Mouse (Mus musculus) kidney, embryonic 16.5 days (tissue): ENCODE data around the gene Il17rc. TPM values are rescaled to one million over a fixed set of nuclear protein-coding genes. Genes with fewer than 3 reads are reported as not detected.
A peak's percentile ranks its signal among the peaks of the same experiment; 100 is the strongest.

Source experiments
- ATAC-seq: fragments of 200-750 bp; cut with Nextera tagmentation; 2 replicates; pipeline ENCODE4 v1.8.0; 2017; ENCODE audit warnings: moderate TSS enrichment; ENCODE audit not compliant: low FRiP score, low TSS enrichment
- H3K27ac ChIP-seq: fragments of 300-500 bp; sonication (generic); 2 replicates; pipeline ENCODE4 v1.5.1; 2014; ENCODE audit warnings: low read length
- H3K27me3 ChIP-seq: fragments of 300-500 bp; sonication (generic); 2 replicates; pipeline ENCODE4 v1.6.1; 2014; ENCODE audit warnings: low read length, control low read depth, mixed read lengths; ENCODE audit not compliant: insufficient read depth
- H3K36me3 ChIP-seq: fragments of 300-500 bp; sonication (generic); 2 replicates; pipeline ENCODE4 v1.6.1; 2014; ENCODE audit warnings: low read length, control low read depth, mixed read lengths; ENCODE audit not compliant: insufficient read depth
- H3K4me1 ChIP-seq: fragments of 300-500 bp; sonication (generic); 2 replicates; pipeline ENCODE4 v1.6.1; 2014; ENCODE audit warnings: low read length, control low read depth, mixed read lengths; ENCODE audit not compliant: insufficient read depth
- H3K4me2 ChIP-seq: fragments of 300-500 bp; sonication (generic); replicated peaks from 2 replicates; pipeline ENCODE4 v1.6.1; 2014; ENCODE audit warnings: low read depth, low read length
- H3K4me3 ChIP-seq: fragments of 300-500 bp; sonication (generic); 2 replicates; pipeline ENCODE4 v1.5.1; 2014; ENCODE audit warnings: mild to moderate bottlenecking, low read length
- H3K9ac ChIP-seq: fragments of 300-500 bp; sonication (generic); replicated peaks from 2 replicates; pipeline ENCODE4 v1.6.1; 2014; ENCODE audit warnings: low read length
- H3K9me3 ChIP-seq: fragments of 300-500 bp; sonication (generic); 2 replicates; pipeline ENCODE4 v1.6.1; 2016; ENCODE audit warnings: low read length, control low read depth
- WGBS: fragments of 180-500 bp; shearing (Covaris S2); extraction: QIAGEN DNeasy Blood & Tissue Kit; methylation state at CpG from one replicate; pipeline ENCODE4 v1.1.7; 2014; 5-methylcytosine and 5-hydroxymethylcytosine counted together
- polyA plus RNA-seq: library from polyadenylated mRNA; unstranded; fragments of >200 nt; fragmentation: Nextera tagmentation; extraction: Ambion mirVana; gene quantifications from 2 replicates; pipeline ENCODE4 v1.2.1, GENCODE M21; 2015

The Il17rc gene
- polyA plus RNA-seq, 1 experiment from 2014 or later: 31.0 TPM

DNA sequence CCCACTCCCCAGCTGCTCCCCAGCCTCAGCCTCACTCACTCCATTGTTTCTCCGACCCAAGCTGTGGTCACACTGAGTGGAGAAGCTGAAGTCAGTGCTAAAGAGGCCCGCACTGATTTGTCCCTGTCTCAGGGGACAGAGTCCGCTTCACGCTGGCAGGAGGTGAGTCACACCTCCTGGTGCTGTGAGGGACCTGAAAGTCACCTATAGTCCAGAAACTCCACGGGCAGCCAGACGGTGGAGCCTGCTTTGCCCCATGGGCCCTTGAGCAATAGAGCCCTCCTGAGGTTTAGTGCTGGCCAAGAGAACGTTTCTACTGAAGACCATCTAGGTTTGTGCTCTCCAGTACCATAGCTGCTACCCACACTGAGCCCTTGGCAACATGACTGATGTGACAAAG, 36.5 kb upstream of the Il17rc start:
- H3K27me3 ChIP-seq: no peaks in the 10 kb centered on the region
- H3K27ac ChIP-seq: no peak overlapping the region
- no peak for ATAC-seq
- 77% methylated on average over 7 of the region's 7 CpGs for WGBS
- no peak overlapping the region for H3K9ac ChIP-seq
- H3K36me3 ChIP-seq: no peaks in the 10 kb centered on the region
- no peak overlapping the region for H3K4me2 ChIP-seq
- no peaks in the 10 kb centered on the region for H3K4me1 ChIP-seq
- H3K4me3 ChIP-seq: no peak overlapping the region
- no peaks in the 10 kb centered on the region for H3K9me3 ChIP-seq

DNA sequence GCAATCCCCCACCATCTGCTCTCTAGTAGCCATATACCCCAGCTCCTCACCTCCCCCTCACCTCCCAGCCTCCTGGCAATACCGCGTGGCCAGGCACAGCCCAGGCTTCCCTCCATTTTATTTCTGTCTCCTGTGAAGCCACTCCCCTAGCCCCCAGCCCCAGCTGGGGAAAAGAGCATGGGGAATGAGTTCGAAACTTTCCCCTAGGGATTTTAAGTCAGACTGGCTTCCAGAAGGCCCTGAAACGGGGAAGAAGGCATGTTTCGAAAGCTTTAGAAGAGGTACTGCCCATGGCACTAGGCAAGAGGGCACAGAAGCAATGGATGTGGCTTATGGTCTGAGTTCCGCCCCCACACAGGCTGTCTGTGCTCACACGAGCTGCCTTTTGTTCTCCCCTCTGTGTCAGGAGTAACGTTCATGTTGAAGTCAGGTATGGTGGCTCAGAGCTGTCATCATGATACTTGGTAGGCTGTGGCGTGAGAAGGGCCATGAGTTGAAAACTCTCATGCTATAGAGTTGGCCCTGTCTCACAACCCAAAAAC, 35.5 kb upstream of the Il17rc start, which contains the start of gene Cidec:
Cidec (minus strand) TSS at position 97 of the 542 bp plus-strand sequence.
- WGBS: 71% methylated on average over 9 of the region's 9 CpGs
- no peak within 1 kb of the TSS for H3K27ac ChIP-seq
- ATAC-seq: no peak
- no peaks in the 10 kb centered on the region for H3K4me1 ChIP-seq
- H3K9me3 ChIP-seq: no peaks in the 10 kb centered on the region
- H3K4me2 ChIP-seq: no peak within 1 kb of the TSS
- H3K9ac ChIP-seq: no peak within 1 kb of the TSS
- no peaks in the 10 kb centered on the region for H3K27me3 ChIP-seq
- no peak within 1 kb of the TSS for H3K4me3 ChIP-seq
- no peaks in the 10 kb centered on the region for H3K36me3 ChIP-seq

DNA sequence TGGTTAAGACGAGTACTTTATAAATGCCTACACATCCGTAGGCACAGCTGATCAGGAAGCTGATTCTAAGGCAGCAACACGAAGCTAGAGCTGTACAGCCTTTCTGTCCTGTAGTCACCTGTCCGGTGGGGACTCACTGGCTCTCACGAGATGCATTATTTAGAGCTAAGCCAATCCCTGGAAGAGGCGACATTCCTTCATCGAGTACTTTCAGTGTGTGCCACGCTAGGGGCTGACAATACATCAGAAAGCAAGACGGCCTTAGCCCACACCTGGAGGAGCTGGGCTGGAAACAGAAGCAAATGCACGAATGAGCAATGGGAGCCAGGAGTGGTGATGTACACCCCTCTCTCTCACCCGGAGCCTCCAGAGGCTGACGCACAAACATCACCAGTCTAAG, 34.1 kb upstream of the Il17rc start:
- no peaks in the 10 kb centered on the region for H3K9me3 ChIP-seq
- H3K4me1 ChIP-seq: no peaks in the 10 kb centered on the region
- H3K4me2 ChIP-seq: no peak overlapping the region
- no peak overlapping the region for H3K27ac ChIP-seq
- no peak overlapping the region for H3K4me3 ChIP-seq
- WGBS: 72% methylated on average over 12 of the region's 12 CpGs
- no peaks in the 10 kb centered on the region for H3K36me3 ChIP-seq
- ATAC-seq: no peak
- no peak overlapping the region for H3K9ac ChIP-seq
- H3K27me3 ChIP-seq: no peaks in the 10 kb centered on the region

DNA sequence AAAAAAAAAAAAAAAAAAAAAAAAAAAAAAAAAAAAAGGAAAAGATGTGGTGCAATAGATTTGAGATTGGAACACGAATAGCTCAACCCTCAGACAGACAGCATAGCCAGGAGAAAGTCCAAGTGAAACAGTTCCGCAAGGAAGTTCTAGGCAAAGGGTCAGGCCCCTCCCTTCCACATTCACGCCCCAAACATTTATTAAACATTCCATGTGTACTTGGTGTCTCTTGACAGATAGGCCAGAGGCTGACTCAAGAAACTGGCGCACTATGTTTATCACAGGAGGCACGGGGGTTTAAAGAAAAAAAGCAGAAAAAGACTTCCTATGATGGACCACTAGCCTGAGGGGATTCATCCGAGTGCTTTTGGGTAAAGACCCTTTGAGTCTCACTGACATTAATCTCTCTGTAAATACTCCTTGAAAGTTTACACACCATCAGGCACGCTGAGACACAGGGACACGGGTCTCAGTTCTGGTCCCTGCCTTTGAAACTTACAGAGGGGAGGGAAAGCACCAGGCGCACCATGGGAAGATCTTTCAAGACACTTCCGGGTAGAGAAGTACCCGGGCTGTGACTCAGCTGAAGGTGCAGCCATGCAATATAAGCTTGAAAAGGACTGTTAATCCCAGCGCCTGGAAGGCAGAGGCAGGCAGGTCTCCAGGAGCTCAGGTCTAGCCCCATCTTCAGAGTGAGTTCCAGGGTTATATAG, 32.4 kb upstream of the Il17rc start:
- Histone ChIP-seq H3K36me3 (no peaks in the 10 kb centered on the region), H3K27ac (no peak overlapping the region), H3K27me3 (no peaks in the 10 kb centered on the region), H3K4me3 (no peak overlapping the region), H3K4me1 (peaks cover 9% of the 10 kb centered on the region), H3K9me3 (no peaks in the 10 kb centered on the region), H3K4me2 (no peak overlapping the region), H3K9ac (no peak overlapping the region)
- ATAC-seq: no peak
- WGBS: 58% methylated on average over 12 of the region's 12 CpGs

DNA sequence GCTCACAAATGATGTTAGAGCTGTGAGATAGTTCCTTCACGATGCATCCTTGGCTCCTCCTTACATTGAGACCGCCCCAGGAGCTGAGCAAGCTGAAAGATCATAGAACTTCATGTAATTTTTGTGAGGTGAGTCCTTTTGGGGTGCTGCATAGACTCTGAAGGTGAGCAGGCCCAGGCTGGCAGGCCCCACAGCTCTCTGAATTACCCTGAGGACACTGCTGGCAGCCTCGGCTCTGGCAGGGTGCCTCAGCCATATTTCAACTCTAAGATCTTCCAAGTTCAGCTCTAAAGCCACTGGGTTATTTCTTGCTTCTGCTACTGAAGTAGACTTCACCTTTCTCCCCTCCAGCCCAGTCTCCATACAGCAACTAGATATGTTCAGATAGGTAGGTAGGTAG, 30.5 kb upstream of the Il17rc start:
- 85% methylated on average over 3 of the region's 3 CpGs for WGBS
- H3K4me2 ChIP-seq: no peak overlapping the region
- no peaks in the 10 kb centered on the region for H3K36me3 ChIP-seq
- no peaks in the 10 kb centered on the region for H3K27me3 ChIP-seq
- no peaks in the 10 kb centered on the region for H3K9me3 ChIP-seq
- H3K27ac ChIP-seq: no peak overlapping the region
- H3K9ac ChIP-seq: no peak overlapping the region
- no peak for ATAC-seq
- peaks cover 17% of the 10 kb centered on the region for H3K4me1 ChIP-seq
- H3K4me3 ChIP-seq: no peak overlapping the region

DNA sequence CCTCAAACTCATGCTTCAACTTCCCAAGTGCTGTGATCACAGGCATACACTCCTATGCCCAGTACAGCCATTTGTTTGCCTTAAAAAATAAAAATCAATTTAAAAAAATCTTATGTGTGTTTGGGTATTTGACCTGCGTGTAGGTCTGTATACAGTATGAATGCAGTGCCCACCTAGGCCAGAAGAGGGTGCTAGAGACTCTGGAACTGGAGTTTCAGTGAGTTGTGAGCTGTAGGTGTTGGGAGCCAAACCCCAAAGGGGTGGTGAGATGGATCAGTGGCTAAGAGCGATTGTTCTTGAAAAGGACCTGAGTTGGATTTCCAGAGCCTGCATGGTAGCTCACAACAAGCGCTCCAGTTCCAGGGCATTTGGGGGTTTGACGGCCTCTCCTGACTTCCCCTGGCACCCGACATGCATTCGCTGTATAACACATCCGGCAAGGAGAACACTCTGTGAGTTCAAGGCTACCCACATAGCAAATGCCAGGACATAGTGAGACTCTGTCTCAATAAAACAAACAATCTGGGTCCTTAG, 30.0 kb upstream of the Il17rc start:
- H3K9me3 ChIP-seq: no peaks in the 10 kb centered on the region
- no peak overlapping the region for H3K4me3 ChIP-seq
- H3K27me3 ChIP-seq: no peaks in the 10 kb centered on the region
- H3K9ac ChIP-seq: no peak overlapping the region
- H3K4me1 ChIP-seq: peaks cover 19% of the 10 kb centered on the region
- H3K27ac ChIP-seq: no peak overlapping the region
- no peak overlapping the region for H3K4me2 ChIP-seq
- no peaks in the 10 kb centered on the region for H3K36me3 ChIP-seq
- ATAC-seq: no peak; the same call in 1 of the 2 replicates
- 55% methylated on average over 7 of the region's 7 CpGs for WGBS

DNA sequence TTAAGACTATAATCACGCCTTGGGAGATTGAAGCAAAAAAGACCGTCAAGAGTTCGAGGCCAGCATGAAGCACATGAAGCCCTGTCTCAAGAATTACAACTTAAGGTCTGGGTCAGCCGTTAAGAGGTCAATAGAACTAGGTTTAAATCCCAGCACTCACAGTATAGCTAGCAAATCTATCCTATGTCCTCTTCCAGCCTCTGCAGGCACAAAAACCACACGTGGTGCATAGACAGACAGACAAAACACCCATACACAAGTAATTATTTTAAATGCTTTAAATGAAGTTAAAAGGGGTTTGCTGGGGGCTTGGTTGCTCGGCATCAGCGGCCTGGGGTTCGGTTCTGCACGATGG, 29.2 kb upstream of the Il17rc start:
- Histone ChIP-seq H3K4me2 (peak overlapping the region; percentile 84), H3K9ac (peak overlapping the region; percentile 96), H3K4me3 (peak overlapping the region; percentile 93), H3K4me1 (peaks cover 19% of the 10 kb centered on the region), H3K9me3 (no peaks in the 10 kb centered on the region), H3K36me3 (peaks cover 4% of the 10 kb centered on the region), H3K27me3 (no peaks in the 10 kb centered on the region), H3K27ac (peak overlapping the region; percentile 69)
- ATAC-seq: no peak
- WGBS: 38% methylated on average over 9 of the region's 9 CpGs

DNA sequence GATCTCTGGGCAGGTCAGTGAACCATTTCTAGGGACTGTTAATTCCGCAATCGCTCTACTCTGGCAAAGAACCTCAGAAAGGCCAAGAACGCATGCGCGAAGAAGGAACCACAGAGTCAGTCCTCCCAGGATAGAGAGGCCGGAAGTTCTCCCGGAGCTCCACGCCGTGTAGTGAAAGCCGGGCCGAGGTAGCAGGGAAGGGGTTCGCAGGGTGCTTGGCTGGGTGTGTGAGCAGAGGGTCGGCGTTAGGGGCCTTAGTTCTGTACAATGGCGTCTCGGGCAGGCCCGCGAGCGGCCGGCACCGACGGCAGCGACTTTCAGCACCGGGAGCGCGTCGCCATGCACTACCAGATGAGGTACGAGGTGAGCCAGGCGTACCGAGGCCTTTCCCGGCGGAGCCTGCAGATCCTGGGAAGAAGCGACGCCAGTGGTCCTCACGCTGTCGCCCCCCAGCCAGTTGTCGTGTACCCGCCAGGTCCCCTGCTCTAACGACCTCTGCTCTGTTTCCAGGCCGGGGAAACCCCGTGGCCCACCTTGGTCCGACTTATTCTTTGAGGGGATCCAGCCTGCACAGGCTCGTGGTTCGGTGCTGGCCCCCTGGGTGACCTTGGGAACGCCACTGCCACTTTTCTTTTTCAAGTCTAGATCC, 28.7 kb upstream of the Il17rc start, which contains the start of gene Jagn1:
Jagn1 (plus strand) TSS at position 128 of the 649 bp plus-strand sequence.
- Histone ChIP-seq H3K27ac (peak within 1 kb of the TSS; percentile 70), H3K4me3 (peak within 1 kb of the TSS; percentile 93), H3K4me1 (peaks cover 19% of the 10 kb centered on the region), H3K36me3 (peaks cover 9% of the 10 kb centered on the region), H3K27me3 (no peaks in the 10 kb centered on the region), H3K9ac (peak within 1 kb of the TSS; percentile 96), H3K9me3 (no peaks in the 10 kb centered on the region), H3K4me2 (peak within 1 kb of the TSS; percentile 84)
- under 1% methylated on average over 45 of the region's 45 CpGs for WGBS
- peak; percentile 90 for ATAC-seq

DNA sequence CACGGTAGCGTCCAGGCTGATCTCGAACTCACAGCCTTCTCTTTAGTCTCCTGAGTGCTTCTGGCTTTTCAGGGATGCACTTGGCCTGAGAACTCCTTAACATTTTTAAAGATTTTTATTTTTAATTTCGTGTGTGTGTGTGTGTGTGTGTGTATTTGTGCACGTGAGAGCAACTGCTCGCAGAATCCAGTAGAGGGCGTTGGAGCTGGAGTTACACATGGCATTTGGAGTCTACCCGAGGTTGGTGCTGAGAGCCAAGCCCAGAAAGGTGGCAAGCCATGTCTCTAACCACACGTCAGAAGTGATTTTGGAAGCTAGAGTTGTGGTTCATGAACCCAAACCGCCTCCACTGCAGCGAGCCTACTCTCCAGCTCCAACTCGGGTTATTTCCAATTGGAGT, 28.1 kb upstream of the Il17rc start:
- Histone ChIP-seq H3K4me1 (peaks cover 19% of the 10 kb centered on the region), H3K27ac (peak overlapping the region; percentile 70), H3K4me2 (peak overlapping the region; percentile 84), H3K36me3 (peaks cover 14% of the 10 kb centered on the region), H3K4me3 (peak overlapping the region; percentile 93), H3K9me3 (no peaks in the 10 kb centered on the region), H3K27me3 (no peaks in the 10 kb centered on the region), H3K9ac (peak overlapping the region; percentile 96)
- 45% methylated on average over 12 of the region's 12 CpGs for WGBS
- no peak for ATAC-seq
